Mouse (Mus musculus) heart, adult 18-20 months (tissue): ENCODE measurements around the gene Cacna2d3. TPM values are rescaled to one million over a fixed set of nuclear protein-coding genes. Genes with fewer than 3 reads are reported as not detected.

Experiments used
- DNase-seq, 2 experiments: peaks; one replicate each; pipeline ENCODE4 v3.0.0; 2021 to 2022; ENCODE audit warnings: mixed read lengths in 1 of 2
- total RNA-seq, 2 experiments: library from RNA; stranded (reverse); gene quantifications; 2 replicates each; pipeline ENCODE4 v1.2.3; 2021

Gene Cacna2d3
- total RNA-seq, 2 experiments from 2014 or later, result 0.67 to 1.1 TPM

DNA sequence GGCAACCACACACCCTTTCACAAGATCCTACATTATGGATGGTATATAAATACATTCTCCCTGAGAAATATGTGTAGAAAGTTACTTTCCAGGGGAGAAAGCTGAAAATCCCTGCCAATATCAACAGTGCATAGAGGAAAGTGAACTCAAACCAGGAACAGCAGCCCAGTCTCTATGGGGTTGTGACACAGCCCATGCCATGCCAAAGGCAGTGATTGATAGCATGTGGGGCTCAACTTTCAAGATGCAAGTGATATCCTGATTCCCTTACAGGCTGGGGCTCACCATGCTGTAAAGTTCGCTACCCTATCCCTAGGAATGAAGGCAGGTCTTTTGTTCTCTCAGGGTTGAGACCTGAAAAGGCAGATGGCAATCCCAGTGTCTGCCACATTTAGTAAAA is 229.9 kb downstream of the Cacna2d3 start:
- no peak for DNase-seq

DNA sequence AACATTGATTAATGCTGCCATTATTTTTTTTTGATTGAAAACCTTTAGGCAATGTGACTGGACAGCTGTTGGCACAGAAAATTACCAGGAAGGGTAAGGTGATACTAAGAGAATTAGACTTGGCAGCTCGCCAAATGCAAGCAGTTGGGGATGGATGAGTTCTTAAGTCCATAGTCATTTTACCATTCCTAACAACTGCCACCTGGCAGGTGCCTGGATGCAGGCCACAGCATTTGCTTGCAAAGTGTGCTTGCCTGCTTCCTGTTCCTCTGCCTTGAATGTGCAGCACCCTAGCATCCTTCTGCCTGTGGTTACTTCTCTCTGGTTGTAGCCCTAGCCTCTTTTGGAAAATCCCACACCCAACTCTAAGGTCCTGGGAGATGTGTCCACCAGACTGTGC is 236.2 kb downstream of the Cacna2d3 start:
- DNase-seq, result no peak

DNA sequence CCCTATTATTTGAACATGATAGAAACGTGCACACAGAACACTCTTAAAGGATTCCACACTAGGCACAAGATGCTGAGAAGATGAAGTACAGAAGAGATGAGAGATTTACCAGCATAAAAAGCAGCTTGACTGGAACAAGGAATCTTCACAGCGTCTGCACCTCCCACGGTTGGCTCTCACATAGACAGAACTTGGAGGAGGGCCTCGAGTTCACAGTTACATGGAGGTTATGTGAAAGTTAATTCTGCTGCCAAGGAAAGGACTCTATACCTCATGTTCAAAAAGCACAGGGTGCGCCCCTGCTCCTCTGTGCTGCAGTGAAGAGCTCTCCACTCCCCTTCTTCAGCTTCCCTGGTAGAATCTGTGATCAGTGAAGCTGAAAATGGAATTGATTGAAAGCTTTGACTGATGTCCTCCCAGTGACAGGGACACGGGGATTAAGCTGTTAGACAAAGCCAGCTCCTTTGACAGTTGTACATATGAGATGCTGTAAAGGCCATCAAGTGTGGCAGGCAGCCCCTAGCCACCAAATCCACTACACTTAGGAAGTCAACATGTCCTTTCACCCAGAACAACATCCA is 243.2 kb downstream of the Cacna2d3 start:
- no peak for DNase-seq

DNA sequence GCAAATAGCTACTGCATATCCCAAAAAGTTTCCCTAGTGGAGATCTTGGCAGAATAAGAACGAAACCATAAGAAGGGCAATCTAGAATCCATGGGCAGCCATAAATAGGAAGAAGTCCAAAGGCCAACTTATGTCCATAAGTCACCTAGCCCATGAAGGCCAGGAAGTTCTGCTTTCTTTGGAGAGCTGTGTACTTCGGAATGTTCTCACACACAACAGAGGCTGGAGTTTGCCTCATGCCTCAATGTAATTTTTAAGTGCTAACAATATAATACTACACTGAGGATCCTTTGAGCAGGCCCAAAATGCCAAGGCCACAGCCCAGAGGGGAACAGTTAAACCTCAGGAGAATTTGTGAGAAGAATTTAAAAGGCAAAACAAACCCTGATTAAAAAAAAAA is 257.4 kb downstream of the Cacna2d3 start:
- no peak for DNase-seq

DNA sequence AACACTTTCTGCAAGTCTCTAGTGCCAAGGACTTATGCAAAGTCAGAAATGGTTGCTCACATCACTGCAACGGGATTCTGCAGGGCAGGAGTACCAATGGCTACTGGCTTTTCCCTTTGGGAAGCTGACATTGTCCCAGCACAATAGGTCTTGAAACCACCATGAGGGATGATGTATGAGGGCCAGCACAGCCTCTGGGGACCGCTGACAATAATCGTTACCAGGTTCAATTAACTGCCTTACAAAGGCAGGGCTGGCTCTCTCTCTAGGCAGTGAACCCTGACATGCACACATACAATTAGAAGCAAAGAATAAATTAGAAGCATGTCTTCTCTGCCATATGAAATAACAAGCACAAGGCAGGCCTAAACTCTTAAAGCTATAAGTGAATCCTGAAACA is 272.5 kb downstream of the Cacna2d3 start:
- DNase-seq, result no peak

DNA sequence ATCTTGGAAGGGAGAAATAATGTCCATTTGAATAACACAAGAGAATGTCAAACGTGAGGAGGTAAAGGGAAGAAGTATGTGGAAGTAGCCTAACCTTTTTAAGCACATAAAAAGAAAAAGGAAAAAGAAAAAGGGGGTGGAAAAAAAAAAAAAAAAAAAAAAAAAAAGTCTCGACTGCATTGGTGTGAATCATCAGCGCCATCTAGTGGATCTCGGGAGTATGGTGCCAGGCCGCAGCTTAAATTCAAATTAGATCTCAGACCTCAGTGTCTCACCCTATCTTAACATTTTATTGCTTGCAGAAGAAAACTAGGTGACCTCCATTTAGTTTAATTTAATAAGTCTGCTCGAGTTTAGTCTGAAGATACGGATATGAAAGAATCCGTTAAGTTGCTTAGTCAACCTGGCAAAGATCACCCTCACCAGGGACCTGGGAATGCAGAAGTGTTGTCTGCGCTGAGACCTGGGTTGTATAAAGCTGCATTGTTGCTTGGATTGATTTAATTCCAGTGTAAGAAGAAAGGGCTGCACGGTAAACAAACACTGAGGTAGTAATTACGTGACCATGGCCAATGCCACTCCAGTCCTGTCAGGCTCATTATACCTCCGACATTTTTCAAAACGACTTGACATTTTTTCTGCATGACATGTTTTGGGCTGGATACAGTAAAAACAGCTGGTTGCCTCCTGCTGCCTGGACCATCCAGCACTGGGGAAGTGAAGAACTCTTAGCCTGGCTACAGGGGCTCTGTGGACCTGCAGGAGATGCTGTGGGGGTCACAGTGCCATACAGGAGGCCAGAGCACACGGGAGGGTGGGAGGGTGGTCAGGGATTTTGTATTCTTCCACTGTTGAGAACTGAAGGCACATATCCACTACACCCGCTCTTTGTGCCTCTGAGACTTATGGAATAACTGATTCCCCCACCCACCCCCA is 278.3 kb downstream of the Cacna2d3 start:
- DNase-seq, result peak; percentile 26 to 77

DNA sequence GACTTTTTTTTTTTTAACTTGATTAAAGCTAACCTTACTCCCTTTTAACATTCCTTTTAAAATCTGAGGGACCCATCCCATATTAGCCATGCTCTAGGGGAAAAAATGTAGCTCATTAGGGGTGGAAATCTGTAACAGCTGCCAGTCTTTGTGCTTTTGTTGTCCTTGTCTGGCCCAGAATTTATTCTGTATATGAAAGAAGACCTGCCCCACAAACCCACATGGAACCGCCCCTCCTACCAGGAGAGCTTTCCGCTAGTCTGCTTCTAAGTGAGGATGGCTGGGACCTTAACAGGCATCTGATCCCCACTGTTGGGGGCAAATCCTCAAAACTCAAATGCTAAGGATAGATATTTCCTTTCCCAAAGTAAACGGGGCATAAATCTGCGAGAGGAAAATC is 279.2 kb downstream of the Cacna2d3 start:
- DNase-seq, result no peak

DNA sequence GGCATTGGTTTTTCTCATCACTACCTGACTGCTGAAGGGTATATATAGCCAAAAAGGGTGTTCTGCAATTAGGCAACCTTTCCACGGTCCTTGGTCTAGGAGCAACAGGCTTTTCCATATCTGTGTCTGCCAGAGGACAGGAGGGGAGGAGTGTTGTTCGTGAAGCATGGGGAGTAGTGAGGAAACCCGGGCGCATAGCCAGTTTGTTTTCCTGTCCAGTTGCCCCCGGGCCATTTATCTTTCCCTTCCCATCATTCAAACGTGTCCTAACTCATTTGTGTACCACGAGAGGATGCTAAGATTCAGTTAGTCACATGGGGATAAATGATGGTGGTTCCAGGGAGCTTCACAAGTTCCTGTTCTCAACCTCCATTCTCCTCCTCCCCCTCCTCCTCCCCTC is 283.0 kb downstream of the Cacna2d3 start:
- peak in 1 of 2 experiments; percentile 1 for DNase-seq

DNA sequence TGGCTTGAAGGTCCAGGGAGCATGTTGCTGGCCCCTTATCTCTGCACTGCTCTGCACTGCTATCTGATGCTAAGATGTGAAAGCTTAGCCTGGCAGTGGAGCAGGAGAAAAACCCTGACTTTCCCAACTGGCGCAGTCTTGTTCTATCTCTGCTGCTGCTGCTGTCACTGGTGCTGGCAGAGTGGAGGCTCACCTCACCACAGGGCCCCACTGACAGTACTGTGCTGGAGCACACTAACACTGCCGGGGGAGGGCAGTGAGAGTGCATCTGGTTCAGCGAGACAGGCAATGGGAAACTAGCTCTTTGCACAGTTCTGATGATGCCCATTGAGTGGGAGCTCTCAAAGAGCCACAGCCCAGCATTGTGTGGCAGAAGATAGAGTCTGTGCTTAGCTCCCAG is 283.4 kb downstream of the Cacna2d3 start:
- no peak for DNase-seq

DNA sequence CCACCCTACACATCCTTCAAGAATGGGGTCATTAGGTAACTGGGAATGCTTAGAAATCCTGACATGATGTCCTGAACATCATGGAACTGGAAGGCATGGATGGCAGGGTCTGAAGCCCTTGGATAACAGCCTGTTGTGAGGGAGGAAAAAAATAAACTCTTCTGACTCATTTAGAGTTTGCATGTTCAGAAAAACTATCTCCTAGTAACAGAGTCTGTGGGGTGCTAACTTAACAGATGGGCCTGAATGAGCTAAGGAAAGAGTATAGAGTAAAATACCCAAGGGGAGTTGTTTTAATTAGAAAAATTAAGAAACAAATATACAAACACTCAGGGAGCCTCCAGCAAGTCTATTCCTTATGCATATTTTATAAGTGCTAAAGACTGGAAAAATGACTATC is 286.5 kb downstream of the Cacna2d3 start:
- DNase-seq, result no peak

DNA sequence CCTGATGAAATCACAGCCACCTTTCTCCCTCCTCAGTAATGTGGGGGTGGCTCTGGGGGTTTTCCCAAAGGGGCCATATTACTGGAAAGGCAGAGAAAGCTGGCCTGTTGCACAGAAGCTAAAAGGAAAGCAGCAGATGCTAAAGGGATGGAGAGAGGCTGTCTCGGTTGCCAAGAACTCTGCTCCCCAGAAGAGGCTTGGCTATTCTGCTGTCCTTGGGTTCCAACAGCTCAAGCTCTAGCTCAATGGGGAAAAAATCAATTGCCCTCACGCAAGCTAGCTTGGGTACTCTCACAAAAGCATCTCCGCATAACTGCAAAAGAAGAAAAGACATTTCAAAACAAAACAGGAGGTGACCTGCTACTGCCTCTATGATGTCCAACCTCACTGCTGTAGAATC is 287.9 kb downstream of the Cacna2d3 start:
- DNase-seq, result no peak

DNA sequence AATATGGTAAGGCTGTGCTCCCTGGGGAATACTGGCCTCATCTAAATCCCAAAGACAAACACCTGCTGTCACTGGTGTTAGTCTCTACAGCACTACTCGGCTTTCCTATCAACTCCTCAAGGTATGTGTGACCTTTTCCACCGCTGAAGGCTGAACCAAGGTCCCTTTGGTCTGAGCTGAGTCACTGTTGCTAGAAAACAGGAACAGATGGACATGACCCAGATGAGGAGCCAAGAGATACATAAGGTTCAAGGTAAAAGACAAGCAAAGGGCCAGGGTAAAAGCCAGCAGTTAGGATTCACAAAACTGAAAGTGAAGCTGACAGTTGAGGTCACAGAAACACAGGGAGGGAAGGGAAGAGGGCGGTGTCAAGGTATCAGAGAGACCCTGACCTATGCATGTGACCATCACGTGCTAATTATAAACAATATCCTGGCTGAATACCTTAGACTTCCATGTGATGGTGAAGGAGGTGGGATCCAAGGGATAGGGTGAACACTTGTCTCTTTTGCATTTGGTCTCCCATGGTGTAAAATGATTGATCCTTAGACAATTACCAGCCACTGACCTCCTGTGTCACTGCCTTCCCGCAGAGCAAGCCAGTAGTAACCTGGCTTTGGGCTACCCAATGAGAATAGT is 288.5 kb downstream of the Cacna2d3 start:
- DNase-seq, result no peak

DNA sequence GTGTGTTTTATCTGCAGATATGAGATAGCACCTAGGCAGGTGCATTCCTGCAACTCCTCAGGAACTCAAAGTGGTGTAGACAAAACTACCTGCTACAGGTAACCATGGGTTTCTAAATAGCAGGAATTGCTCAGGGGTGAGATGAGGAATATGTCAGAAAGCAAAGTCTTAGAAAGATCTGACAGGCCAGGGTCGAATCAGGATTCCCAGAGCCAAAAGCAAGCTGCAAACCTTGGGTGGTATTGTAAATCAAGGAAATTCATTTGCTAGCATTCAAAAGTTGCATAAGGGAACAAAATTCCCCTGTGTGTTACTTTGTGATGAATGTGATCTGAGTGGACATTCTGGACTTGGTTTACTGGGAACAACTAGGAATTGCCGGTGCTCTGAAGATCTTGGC is 291.9 kb downstream of the Cacna2d3 start:
- DNase-seq, result no peak

DNA sequence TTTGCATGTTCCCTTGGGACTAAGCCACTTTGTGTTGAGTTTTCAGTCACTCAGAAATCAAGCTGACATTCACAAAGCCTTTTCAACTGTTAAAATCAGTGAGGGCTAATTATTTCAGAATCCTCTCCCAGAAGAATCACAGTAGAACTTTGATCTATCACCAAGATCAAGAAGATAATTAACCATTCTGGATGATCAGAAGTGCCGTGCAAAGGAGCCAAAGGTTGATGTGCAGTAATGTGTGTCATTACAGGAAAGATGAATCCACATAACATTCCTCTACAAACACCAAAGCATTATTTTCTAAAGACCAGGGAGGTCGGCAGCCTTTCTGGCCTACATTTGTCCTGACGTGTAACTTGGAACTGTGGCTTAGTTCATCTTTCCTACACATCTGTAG is 296.0 kb downstream of the Cacna2d3 start:
- no peak for DNase-seq

DNA sequence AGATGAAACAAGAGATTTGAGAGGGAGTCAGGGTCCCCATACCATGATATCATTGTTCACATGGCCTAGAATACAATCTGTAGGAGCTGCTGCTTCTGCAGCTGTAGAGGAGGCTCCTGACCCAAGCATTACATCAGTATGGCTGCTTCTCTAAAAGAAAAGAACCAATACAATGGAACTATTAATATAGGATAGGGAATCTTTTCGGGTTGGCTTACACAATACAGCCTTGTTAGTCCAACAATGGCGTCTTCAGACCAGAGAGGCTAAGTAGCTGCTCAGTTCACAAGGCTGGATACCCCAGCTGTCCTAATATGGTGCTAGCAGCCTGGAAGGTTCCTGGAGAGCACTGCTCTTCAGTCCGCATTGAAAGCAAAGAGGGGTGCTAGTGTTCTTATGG is 296.5 kb downstream of the Cacna2d3 start:
- DNase-seq, result no peak

DNA sequence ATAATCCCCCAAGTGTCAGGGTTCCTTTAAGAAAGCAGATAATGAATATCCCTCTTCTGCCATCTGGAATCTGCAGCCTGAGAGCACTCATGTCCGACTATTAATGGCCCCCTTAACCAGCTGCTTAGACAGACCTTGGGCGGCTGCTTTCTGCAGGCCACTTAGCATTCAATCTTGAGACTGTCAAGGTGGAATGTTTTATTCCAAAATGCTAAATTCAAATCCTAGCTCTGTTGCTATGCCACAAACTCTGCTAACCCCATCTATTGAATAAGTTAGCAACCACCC is 315.8 kb downstream of the Cacna2d3 start:
- no peak for DNase-seq

DNA sequence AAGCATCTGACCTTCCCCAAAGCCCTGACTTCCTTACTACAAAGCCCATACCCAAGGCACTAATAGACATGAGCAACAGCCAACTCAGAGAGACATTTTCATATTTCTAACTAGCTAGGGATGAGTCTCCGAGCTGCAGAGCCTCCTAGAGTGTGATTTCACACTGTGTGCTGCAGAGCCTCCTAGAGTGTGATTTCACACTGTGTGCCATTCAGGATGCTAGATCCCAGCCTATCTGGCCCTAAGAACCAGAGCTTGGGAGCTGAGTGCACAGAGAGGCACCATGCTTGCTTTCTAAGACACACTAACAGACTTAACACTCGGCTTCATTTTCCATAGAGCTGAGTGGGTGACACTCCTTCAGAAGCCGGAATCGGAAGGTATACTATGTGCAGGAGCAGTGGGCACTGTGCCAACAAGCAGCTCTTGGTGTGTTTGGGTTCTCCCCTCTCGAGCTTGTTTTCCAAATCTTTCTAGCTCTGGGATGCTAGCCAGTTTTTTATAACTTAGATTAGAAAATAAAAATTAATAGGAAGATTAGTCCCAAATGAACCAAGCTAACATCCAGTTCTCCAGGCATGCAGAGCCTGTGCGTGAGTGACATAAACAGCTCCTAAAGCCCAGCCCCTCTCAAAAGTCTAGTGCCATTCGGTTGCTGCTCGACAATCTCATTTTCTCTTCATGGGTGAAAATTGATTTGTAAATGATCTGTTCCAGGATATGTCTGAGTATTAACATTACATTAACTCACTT is 316.4 kb downstream of the Cacna2d3 start:
- no peak for DNase-seq

DNA sequence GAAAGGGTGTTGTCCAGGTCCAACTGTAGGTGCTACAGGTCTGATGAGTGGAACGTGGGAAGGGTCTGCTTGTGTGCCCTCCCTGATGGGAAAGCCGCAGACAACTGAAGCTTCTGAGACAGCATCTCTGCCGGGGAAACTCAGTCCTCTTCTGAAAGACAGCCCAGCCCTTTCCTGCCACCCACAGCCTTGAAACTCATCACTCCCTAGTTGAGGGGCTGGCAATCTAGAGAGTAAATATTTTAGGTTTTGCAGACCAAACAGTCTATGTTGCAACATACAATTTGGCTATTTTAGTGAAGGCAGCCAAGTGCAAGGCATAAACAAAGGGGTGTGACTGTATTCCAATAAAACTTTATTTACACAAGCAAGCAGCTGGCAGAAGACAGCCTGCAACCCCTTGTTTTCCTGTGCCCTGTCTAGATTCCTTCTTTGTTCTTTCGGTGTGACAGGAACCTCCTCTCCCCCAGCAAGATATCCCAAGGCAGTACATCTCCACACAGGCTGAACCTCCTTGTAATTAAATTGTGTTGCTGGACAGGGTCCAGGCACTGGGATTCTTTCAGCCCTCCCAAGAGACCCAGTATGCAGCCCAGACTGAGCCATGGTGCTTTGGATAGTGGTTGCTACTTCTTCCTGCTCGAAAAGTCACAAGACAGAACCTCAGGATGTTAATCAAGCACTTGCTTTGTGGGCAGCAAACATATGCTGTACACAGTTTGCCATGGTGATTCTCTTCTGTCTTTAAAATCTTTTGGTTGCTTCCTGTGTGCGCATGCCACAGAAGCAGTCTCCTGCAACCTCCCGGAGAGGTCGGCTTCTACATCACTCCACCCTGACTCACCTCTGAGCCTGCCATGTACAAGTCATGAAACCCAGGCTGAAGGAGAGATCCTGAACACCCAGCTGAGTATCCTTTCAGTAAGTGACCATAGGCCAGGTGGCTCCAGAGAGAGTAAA is 317.5 kb downstream of the Cacna2d3 start:
- peak; percentile 0 to 3 for DNase-seq

DNA sequence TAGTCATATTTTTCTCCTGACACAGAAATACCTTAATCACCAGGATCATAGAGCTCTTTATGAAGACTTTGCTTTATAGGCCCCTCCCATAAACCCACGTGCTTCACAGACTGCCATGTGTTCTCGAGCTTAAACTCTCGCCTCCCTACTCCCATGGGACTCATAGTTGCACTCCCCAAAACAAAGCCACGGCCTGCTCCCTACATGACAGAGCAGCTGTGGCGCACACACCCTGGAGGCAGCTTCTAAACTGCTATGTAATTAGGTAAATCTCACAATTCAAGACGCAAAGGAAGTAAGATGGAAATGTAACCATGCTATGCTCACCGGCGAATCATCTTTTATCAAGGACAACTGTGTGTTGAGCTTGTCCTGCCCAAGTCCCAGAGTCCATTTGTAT is 319.2 kb downstream of the Cacna2d3 start:
- no peak for DNase-seq

DNA sequence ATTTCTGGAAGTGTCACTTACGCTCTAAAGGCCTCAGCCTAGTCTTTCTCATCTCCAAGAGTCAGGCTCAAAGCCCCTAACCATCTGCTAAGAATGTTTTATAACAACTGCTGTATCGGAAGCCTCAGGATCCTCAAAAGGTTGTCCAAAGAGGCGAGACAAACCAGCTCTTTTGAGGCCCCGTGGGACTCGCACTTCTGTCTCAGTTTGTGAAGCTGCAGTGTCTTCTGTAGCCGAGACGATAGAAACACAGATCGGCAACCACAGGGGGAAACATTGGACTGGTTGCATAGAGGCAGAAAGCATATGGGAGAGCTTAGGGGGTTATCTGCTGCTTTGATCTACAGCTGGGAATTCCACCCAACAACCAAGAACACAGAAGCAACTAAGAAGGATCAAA is 327.9 kb downstream of the Cacna2d3 start:
- DNase-seq, result no peak

DNA sequence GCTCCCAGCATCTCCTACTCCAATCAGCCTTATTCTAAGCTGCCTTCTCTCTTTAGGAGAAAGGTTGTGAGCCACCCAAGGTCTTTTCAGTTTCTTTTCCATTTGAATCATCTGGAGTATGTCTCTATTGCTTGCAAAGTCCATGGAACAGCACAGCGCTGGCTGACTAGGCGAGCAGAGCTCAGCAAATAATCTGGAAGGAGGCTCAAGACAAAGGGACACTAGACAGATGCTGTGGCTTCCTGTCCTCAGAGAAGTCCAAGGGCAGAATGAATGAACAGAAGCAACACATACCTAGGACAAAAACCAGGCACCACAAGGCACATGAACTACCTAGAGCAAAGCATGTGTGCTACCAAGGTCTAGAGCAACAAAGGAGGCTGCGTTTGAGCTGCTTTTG is 328.8 kb downstream of the Cacna2d3 start:
- DNase-seq, result no peak

DNA sequence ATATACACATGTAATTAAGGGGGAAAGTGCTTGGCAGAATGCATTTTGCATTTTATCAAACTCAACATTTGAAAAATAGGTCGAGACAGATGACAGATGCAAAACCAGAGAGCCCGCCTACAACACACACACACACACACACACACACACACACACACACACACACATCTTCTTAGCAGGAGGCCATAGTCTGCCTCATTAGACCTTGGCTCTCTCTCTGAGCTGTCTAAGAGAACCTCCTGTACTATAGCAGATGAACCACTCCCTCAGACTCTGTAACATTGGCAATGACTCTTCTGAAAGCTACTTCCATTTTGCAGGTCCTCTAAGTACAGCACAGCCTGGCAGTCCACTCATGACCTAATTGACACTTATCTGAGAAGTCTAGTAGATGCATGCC is 330.2 kb downstream of the Cacna2d3 start:
- DNase-seq, result no peak
